Mouse (Mus musculus): ENCODE measurements around the gene Dusp12.

Dusp12 gene

DNA sequence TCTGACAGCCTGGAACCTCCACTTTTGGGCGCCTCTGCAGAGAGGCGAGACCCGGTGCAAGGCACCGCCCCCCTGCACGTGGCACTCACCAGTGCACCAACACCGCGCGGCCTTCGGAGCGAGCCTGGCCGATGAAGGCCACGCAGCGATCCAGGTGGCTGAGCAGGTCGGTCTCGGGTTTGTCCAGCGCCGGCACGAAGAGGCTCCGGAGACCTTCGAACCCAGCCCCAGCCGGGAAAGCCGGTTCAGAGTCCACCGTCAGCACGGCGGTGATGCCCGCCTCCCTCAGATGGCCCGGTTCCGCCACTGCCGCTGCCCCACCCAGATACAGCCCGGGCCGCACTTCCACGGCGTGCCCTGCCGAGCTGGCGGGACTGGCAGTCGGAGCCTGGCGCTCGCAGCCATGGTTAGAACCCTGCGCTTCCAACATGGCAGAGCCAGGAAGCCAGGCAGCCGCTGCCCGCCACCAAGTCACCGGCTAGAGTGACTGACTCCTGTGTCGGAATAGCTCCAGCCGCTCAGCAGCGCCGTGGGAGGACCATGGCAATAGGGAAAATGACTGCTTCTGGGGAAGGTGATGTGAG is at the start of gene Dusp12, which contains the start of gene Gm26620:
Gene Dusp12, minus strand, starts transcription at position 563 of the 584 bp plus-strand sequence.
Gene Gm26620, plus strand, starts transcription at position 88 of the 584 bp plus-strand sequence.
- peak; percentile 90 to 91 for DNase-seq

DNA sequence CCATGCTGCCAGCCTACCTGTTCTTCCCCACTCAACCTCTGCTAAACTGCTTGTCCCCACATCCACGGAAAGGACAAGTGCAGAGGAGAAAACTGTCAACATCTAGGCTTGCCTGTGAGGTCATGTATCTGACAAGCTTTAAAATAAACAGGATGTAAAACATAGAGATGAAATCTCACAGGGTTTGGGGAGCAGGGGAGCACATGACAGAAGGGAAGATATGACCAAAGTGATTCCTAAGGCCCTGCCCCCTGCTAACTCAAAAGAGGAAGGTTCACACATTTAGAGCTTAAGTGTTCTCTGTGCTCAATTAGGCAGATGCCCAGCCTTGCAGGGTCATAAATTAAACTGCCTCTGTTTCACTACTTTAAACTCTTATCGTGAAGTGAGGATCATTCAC is 49.0 kb upstream of the Dusp12 start:
- no peak for DNase-seq

DNA sequence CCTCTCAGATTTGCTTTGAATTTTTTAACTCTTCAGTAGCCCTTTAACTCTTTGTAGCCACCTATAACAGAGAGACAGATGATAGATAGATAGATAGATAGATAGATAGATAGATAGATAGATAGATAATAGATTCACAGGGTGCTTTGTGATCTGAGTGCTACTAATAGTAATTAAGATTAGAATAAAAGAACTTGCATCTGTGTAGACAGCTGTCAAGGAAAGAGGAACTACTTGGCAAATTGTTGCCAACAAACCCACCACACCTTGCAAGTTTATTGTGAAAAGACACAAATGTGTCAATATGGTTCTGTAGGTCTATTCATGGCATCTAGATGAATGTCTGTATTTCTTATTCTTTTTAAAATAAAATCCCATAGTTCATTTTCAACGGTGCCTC is 48.6 kb upstream of the Dusp12 start:
- no peak for DNase-seq

DNA sequence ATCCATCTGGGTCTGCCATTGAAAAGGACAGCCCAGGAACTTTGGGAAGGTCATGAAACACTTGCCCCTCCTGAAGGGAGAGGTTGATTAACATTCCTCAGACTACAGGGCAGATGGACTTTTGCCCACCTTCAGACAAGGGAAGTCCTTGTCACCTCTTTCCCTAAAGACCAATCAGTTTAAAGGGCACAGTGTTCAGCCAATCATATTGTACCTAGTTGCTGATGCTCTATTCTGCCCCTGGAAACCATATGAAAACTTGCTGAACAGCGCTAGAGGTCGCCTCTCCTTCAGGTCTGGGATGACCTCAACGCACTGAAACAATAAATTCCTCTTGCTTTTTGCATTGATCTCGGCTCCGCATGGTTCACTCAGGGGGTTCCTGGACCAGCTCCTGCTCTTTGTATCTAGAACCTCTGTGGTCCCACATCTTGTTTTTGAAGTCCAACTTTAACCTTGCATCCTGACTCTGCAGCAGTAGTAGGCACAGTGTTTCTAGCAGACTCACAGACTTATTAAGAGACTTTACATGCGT is 48.1 kb upstream of the Dusp12 start:
- no peak for DNase-seq

DNA sequence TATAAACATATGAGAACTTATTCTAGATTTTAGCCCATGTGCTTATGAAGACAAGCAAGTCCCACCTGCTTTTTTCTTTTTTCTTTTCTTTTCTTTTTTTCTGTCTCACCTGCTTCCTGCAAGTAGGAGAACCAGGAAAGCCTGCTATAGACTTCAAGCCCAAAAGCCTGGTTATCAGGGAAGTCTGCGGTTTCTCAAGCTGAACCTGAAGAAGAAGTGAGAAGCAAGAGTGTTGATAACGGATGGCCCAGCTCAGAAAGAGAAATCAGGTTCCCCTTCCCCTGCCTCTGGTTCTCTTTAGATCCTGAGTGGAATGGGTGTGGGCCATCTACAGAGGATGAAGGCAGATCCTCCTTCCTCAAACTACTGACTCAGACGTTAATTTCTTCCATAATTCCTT is 46.7 kb upstream of the Dusp12 start:
- DNase-seq: no peak

DNA sequence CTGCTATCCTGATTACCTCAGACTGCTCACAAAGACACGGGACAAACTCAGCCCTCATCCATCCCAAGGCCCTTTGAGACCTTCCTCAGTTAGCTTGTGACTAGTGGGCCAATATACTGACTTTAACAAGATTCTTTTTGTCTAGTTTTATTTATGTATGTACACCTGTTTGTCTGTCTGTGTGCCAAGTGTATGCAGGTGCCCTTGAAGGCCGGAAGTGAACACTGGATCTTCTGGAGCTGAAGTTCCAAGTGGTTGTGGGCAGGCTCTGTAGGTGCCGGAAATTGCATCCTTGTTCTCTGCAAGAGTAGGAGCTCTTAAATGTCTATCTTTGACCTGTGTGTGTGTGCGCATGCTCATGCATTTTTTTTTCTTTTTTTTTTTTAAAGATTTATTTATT is 43.9 kb upstream of the Dusp12 start:
- DNase-seq: no peak

DNA sequence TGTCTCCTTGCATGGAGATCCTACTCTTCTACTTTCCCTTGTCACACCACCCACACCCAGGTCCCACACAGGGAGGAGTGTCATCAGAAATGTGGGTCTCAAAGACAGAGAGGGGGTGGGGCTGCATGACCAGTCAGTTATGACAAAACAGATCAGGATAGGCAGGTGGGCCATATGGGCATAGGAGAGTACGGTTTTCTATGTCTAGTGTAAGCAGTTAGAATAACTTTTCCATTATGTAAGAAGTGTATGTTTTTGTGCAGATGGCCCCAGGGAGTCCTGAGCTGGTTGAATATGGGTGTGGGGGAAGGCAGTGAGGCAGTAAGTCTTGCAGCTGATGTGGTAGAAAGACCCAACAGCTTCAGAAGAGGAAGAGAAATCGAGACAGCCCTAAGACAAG is 43.1 kb upstream of the Dusp12 start:
- DNase-seq: no peak

DNA sequence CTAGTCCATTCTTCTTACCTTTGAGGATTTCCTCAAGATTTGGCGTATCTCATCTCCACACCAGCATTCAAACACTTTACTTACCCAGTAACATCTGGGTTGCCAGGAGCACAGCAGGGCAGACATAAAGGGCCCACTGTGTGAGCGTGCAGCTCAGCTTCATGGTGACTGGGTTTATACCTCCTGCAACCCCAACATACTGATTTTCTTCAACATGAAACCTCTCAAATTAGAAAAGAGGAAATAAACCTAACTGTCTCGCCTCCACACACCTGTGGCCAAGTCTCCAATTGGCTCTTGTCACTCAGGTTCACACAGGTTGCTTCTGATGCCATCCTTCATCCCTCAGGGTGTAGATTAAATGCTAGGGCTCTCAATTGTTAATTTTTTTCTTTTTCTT is 42.0 kb upstream of the Dusp12 start, which contains the start of gene Fcrla:
Gene Fcrla, minus strand, starts transcription at position 206 of the 400 bp plus-strand sequence.
- no peak for DNase-seq

DNA sequence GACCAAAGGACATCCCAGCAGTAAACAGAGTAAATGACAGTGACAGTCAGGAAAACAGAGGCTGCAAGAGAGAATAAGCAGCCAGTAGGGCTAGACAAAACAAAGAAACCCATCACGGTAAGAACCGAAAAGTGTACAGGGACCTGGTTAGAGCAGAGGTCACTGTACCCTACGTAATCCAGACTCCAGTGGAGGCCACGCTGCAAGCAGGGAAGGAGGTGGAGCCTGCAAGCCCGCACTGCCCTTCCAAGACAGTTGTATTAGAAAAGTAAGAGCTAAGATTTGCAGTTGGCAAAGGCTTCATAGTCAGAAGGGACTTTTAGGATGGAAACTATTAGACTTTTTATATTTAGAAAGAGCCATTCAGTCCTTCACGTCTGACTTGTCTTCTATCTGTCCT is 41.6 kb upstream of the Dusp12 start:
- DNase-seq: peak in 1 of 2 experiments; percentile 20

DNA sequence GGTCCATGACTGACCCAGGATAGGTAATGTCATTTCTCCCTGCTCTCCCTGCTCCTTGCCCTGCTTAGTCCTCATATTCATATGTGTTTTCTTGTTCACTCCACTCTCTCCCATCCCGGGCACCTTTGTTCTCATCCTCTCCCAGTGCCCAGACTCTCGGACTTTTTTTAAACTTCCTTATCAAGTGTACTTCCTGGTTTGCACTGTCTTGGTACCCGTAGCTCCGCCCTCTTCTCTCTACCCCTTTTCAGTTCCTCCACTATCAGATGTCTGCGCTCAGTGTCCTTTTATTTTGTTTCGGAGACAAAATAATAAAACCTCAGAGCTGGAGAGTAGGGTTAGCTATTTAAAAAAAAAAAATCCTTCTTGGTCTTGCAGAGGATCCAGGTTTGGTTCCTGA is 39.1 kb upstream of the Dusp12 start:
- DNase-seq: no peak

DNA sequence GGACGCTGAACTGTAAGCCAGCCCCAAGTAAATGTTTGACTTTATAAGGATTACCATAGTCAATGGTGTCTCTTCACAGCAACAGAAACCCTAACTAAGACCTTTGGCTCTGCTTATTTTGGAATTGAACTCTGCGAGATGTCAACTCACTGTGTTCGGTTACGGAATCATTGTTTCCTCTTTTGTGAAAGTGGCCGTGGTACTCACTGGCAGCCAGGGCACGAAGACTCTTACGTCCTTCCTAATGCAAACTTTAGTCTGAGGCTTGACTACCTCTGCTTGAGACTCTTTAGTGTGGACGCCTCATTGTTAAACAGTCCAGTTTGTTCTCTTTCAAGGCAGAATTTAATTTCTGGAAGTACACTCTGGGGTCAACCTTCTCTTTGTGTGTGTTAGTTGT is 34.0 kb upstream of the Dusp12 start:
- DNase-seq: no peak

DNA sequence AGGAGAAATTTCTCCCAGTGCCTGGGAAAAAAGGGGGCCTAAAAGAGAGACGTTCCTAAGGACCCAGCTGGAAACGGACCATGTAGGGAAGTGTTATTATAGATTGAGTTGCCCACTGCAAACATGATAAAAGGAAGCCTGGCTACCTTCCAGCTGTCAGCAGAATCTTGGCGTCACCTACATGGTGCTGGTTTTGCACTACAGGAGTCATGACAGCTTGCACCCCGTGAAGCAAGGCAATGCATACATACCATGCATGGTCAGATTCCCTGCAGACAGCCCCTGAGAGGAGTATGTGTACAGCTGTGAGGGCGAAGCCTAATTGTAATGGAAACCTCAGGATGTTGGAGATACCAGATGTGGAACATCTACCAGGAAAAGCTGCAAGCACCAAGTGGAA is 30.3 kb upstream of the Dusp12 start:
- DNase-seq: no peak

DNA sequence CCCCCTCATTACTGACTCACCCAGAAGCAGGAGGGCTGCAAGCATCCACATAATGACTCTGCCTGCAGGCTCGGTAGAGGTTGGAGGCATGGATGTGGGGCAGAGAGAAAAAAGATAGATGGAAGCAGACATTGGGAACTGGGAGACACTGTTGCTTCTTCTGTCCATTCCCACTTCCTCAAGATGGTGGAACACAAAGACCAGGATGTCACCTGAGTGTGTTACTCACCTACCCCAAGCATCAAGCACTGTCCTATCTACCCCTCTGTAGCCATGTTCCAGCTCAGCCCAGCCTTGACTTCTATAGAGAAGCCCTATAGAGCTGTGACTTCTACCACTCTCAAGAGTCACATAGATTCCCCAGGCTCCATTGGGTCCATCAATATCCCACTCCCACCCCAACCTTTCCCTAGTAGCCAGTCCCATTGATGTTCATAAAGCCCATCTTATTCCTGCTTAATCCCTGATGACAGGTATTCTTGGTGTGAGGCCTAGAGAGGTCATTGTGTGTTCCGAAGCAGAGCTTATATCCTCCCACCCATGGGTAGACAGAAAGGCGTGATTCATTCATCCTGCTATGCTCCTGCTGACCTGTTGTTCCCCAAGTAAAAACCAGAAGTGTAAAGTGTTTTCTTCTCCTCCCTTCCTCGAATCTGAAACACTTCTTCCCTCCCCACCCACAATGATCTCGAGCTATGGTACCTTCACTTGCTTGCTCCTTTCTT is 27.7 kb upstream of the Dusp12 start, which contains the start of gene Fcrlb:
Gene Fcrlb, minus strand, starts transcription at position 51 of the 725 bp plus-strand sequence.
- DNase-seq: no peak

DNA sequence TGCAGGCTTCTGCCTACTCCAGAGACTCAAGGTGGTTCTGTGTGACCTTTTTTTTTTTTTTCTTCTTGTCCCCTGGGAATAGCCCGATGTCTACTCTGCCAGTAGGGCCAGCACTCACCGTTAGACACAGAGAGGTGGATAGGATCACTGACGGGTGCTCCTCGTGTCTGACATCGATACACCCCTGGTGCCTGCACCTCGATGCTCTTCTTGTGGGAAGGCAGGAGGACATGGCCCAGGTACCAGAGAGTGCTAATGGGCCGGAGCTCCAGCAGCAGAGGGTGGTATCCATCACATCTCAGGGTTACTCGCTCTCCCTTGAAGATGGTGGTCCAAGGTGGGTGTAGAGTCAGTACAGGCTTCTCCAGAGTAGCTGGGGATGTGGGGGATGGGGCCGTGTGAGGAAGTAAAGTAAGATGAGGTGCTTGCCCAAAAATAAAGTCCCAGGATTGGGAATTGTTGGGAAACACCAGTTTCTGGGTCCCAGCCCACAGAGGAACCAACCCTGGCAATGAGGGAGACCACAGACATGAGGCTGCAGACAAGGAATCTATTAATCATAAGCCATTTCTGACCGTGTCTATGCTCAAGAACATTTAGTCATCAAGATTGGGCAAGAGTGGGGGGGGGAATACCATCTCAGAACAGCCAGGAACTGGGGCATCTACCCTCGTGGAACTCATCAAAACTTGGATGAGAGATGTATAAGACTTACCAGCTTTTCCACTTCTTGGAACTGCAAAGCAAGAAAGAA is 26.7 kb upstream of the Dusp12 start:
- DNase-seq: no peak

DNA sequence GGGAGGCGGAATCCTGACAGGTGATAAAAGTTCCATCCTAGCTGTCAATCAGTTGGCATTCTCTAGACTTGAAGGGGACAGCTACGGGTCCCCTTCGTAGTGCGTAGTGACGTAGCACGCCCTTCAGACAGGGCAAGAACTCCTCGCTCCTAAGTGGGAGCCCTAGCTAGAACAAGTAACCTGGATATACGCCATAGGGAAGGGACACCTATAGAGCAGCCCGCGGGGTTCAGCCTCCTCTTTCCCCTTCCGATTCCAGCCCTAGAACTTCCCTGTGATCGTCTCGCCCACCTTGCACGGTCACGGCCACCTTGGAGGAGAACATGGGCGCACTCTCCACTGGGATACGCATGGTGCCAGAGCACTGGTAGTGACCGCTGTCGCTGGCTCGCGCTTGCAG is 23.0 kb upstream of the Dusp12 start:
- DNase-seq: no peak

DNA sequence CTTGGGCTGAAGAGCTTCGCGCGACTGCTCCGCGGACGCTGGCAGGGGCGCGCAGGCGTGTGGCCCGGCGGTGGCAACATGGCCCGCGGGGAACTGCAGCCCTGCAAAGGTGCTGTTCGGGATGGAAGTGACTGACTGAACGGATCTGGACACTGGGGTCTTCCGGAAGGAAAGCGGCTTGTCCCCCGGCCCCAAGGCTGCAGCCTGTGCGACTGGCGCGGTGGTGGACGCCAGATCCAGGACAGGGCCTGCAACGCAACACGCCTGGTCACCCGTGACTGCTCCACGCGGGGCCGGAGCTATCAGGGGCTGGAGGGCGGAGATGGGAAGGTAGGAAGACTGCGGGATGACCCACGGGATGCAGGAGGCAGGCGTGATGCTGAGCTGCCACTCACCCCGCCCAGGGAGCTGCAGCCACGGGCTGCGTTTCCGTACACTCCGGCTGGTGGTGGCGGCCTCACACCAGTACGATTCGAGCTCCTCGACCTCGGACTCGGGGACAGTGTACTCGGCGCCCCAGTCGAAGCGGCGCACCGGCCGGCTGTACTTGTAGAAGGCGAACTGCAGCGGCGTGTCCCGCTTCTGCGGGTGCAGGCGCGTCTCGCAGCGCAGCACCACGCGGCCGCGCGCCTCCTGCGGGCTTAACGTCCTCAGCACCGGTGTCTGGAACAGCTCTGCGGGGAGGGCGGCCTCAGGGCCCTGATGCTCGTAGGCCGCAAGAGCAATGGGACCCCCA is 22.3 kb upstream of the Dusp12 start:
- peak in 1 of 2 experiments; percentile 57 for DNase-seq

DNA sequence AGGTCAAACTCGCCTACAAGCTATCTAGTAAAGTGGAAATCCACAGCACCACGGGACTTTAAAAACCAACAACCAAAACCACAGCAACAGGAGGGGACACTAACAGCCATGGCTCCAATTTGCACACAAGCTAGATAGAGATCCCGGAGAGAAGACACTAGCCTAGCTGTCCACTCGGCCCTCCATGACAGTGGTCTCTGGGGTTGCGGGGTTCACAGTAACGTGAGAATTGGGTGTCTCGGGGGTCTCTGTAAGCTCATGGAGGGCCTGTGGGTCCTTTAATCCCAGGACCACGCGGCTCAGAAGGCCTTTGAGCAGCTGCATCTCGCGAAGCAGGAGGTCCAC is 21.7 kb upstream of the Dusp12 start:
- DNase-seq: no peak

DNA sequence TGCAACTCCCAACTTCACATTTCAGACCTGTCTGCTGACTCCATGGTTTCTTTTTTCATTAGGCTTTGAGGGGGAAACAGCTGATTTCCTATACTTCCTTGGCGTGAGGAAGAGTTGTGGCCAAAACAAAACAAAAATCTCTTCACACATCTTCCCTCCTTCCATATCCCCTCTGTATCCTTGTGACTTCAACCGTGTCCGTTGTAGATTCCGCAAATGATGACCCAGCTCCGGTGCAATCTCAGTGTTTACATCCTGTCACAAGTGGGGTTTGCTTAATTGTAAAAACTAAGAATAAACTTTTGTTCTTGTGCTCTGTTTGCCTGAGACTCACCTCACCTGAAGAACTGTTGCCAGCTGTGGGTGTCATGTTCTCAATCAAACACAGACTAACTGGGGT is 18.1 kb upstream of the Dusp12 start:
- no peak for DNase-seq

DNA sequence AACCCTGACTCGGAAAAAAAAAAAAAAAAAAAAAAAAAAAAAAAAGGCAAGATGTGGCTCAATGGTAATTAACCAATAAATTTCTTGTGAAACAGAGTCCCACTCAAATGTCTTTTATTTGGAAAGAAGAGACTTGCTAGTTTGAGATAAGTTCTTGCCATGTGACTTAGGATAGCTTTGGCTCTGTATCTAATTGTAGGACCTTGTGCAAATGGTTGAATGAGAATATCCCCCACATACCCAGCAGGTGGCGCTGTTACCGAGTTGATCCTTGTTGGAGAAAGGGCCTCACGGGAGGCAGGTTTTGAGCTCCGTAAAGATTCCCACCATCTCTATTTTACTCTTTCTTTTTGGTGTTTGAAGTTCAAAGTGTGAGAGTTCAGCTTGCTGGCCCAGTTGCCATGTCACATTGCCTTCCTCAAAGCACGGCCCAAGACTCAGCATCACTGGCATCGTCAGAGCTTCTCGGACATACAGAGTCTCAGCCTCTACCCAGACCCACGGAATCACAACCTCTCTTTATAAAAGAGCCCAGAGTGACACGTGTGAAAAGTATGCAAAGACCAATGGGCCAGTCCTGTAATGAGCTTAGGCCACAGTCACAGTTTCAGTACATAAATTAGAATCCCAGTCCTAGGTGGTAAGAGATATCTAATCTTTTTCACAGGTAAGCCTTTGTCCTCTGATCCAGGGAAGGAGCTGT is 16.3 kb upstream of the Dusp12 start:
- peak; percentile 82 to 91 for DNase-seq

DNA sequence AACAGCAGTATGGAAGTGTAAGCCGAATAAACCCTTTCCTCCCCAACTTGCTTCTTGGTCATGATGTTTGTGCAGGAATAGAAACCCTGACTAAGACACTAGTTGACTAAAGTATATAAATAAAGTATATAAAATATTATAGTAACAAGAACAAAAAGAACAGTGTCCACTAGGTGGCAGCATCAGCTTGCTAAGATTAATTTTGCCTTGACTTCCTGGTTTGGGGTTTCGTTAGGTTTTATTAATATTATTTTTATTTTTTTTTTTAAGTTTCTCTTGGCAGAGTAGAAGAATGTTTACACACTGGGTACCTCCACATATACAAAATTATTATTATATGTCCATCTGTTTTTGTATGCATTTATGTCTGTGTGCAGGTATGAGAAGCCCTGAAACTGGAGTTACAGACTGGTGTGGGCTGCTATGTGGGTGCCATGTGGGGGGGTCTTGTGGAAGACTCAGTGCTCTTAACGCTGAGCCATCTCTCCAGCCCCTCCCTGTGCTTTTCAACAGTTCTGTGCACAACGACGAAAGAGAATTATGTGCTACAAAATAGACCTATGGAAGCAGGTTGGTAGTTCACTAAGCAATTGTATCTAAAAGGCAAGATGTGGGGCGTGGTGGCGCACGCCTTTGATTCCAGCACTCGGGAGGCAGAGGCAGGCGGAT is 15.6 kb upstream of the Dusp12 start:
- peak; percentile 61 to 75 for DNase-seq

DNA sequence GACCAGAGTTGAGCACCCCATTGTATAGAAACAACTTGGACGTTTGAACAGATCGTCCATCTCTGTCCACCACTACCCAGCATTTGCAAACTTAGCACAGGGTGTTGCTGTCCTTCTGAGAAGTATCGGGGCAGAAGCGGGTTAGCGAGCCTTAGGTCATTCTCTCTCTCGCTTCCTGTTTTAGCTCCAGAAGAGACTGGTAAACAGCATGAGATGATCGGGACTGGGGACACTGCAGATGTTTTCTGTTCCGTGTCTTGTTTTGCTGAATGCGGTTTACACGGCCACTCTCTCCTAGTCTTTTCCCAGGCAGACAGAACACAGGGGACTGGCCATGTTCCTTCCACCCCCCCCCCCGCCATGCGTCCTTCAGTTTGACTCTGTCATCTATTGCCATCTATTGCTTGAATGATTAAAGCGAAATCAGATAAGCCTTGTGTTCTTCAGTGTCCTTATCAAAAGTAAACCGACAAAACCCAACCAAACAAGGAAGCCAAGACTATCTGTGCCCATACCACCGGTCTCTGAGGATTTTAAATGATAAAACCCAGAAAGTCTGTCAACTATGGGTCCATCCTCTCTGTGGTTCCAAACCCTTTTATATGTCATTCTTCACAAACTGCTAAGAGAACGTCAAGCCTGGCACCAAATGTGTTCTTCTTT is 13.2 kb upstream of the Dusp12 start:
- no peak for DNase-seq
